In the genomic region with DNA sequence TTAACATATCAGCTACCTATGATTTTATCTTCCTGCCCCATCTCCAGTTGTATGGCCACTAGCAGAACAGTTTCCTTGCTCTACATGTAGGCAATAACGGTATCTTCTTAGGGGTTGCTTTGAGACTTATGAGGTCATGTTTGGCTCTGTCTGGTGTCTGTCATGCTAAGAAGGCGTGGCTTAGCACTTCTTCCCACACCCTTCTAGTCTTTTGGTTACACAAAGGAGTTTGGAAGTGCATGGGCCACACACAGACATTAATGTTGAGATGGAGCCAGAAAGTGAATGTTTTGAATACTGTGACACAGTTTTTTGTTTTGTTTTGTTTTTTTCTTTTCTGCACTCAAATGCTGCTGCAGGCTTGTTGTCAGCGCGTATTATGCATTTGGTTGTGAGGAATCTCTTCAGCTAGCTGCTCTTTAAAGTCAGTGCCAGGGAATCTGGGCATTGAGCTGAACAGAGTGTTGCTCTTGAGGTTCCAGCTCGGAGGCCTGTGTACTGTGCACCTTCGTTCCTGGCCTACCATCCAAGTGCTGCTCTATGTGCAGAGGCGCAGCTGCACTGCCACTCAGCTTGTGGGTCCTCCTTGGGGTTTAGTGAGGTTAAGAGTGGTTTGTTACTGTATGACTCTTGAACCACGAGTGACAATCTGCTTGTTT, we compare ENCODE assay signal across 14 mouse cellular contexts. TPM values are rescaled to one million over a fixed set of nuclear protein-coding genes. Genes with fewer than 3 reads are reported as not detected.
DNase-seq lines count a peak whose midpoint lies in the region; ATAC-seq lines count a peak whose summit lies in the region.
"Had no signal": no experiment of that assay in that cellular context is flagged by ENCODE, and none has a peak within 500 bp of the region (broad histone marks: within the 10 kb centered on the region; RNA-seq: fewer than 3 reads in every experiment).

No protein-coding gene starts in this region.

- no peak overlapping the region for H3K4me3 ChIP-seq in lung, embryonic 16.5 days (ENCODE audit: low read length)
- H3K4me3 ChIP-seq in stomach, embryonic 16.5 days (replicated peaks; ENCODE audit: low read length), result no peak overlapping the region
- H3K4me3 ChIP-seq in liver, embryonic 12.5 days, result no peak overlapping the region
- H3K4me3 ChIP-seq: embryonic facial prominence, embryonic 12.5 days; forebrain, embryonic 12.5 days; left cerebral cortex, adult 2 months had no signal

- H3K4me1 ChIP-seq in lung, embryonic 16.5 days (replicated peaks; ENCODE audit: control insufficient read depth, insufficient read depth, low read length), result peaks cover 30% of the 10 kb centered on the region
- peaks cover 5% of the 10 kb centered on the region; the same call in 1 of the 2 replicates for H3K4me1 ChIP-seq in stomach, embryonic 16.5 days (ENCODE audit: control insufficient read depth, insufficient read depth, low read length)
- peaks cover 30% of the 10 kb centered on the region for H3K4me1 ChIP-seq in liver, embryonic 12.5 days
- H3K4me1 ChIP-seq: embryonic facial prominence, embryonic 12.5 days had no signal

- H3K27ac ChIP-seq in lung, embryonic 16.5 days (ENCODE audit: low read length), result peak overlapping the region; percentile 63
- H3K27ac ChIP-seq in stomach, embryonic 16.5 days (ENCODE audit: low read length), result no peak overlapping the region
- H3K27ac ChIP-seq in liver, embryonic 12.5 days, result no peak overlapping the region
- H3K27ac ChIP-seq: embryonic facial prominence, embryonic 12.5 days; forebrain, embryonic 12.5 days; left cerebral cortex, adult 2 months had no signal

- H3K36me3 ChIP-seq in lung, embryonic 16.5 days (ENCODE audit: control insufficient read depth, insufficient read depth, low read length), result no peaks in the 10 kb centered on the region
- H3K36me3 ChIP-seq in stomach, embryonic 16.5 days (ENCODE audit: control insufficient read depth, insufficient read depth, low read length), result no peaks in the 10 kb centered on the region
- no peaks in the 10 kb centered on the region for H3K36me3 ChIP-seq in liver, embryonic 12.5 days
- H3K36me3 ChIP-seq: embryonic facial prominence, embryonic 12.5 days; forebrain, embryonic 12.5 days; G1E had no signal

- no peaks in the 10 kb centered on the region for H3K27me3 ChIP-seq in lung, embryonic 16.5 days (ENCODE audit: control insufficient read depth, insufficient read depth, low read depth, low read length)
- H3K27me3 ChIP-seq in stomach, embryonic 16.5 days (ENCODE audit: control insufficient read depth, insufficient read depth, low read length), result no peaks in the 10 kb centered on the region
- H3K27me3 ChIP-seq in liver, embryonic 12.5 days (replicated peaks), result 0 out of 2 replicates have a peak, but pooled peaks cover 1% of the 10 kb centered on the region
- H3K27me3 ChIP-seq: embryonic facial prominence, embryonic 12.5 days had no signal

- 42% methylated on average over 8 of the region's 8 CpGs for WGBS in lung, embryonic 16.5 days
- 65% methylated on average over 8 of the region's 8 CpGs for WGBS in stomach, embryonic 16.5 days
- WGBS in liver, embryonic 12.5 days (ENCODE audit: insufficient replicate concordance), result 72% methylated on average over 8 of the region's 8 CpGs

- H3K9me3 ChIP-seq in lung, embryonic 16.5 days (ENCODE audit: control insufficient read depth, low read length), result no peaks in the 10 kb centered on the region
- H3K9me3 ChIP-seq in stomach, embryonic 16.5 days (replicated peaks; ENCODE audit: control insufficient read depth, low read length), result no peaks in the 10 kb centered on the region
- no peaks in the 10 kb centered on the region for H3K9me3 ChIP-seq in liver, embryonic 12.5 days (replicated peaks)
- H3K9me3 ChIP-seq: embryonic facial prominence, embryonic 12.5 days; forebrain, embryonic 12.5 days; G1E had no signal

- ATAC-seq in lung, embryonic 16.5 days (ENCODE audit: low read depth), result peak; percentile 69
- peak; percentile 69 for ATAC-seq in stomach, embryonic 16.5 days (ENCODE audit: insufficient read depth, low FRiP score)
- ATAC-seq in liver, embryonic 12.5 days, result no peak

- intact Hi-C loops in heart, postnatal 10 days (cut with DNase I), result no loop called here

- no peak overlapping the region for H3K9ac ChIP-seq in lung, embryonic 16.5 days (ENCODE audit: low read length)
- H3K9ac ChIP-seq in stomach, embryonic 16.5 days (ENCODE audit: low read length), result no peak overlapping the region
- no peak overlapping the region for H3K9ac ChIP-seq in liver, embryonic 12.5 days
- H3K9ac ChIP-seq: embryonic facial prominence, embryonic 12.5 days; forebrain, embryonic 12.5 days had no signal

- H3K4me2 ChIP-seq in lung, embryonic 16.5 days (ENCODE audit: low read depth, low read length), result no peak overlapping the region
- no peak overlapping the region for H3K4me2 ChIP-seq in stomach, embryonic 16.5 days (ENCODE audit: low read depth, low read length)
- H3K4me2 ChIP-seq in liver, embryonic 12.5 days, result no peak overlapping the region
- H3K4me2 ChIP-seq: embryonic facial prominence, embryonic 12.5 days; forebrain, embryonic 12.5 days had no signal

- no peak for DNase-seq in lung, postnatal 25 days (ENCODE audit: low spot score)
- DNase-seq in adipocyte (ENCODE audit: low spot score), result peak; percentile 60
- peak; percentile 59 to 63 for DNase-seq in heart, postnatal 10 days
- DNase-seq in c-Kit-positive CD71-positive TER-119-positive erythroid progenitor cells, embryonic 14.5 days (ENCODE audit: low spot score), result no peak
- DNase-seq: cerebellum, postnatal 25 days; gastrocnemius, postnatal 36 days; kidney, postnatal 36 days had no signal

RNA-seq across cellular contexts. Expression of gene Elmo1, which starts 31.1 kb away (rescaled TPM):
- 43.9 and 44.3 TPM in 2 replicates for polyA plus RNA-seq in lung, embryonic 16.5 days (2015; fragmentation: Nextera tagmentation; extraction: Ambion mirVana)
- total RNA-seq in heart, postnatal 10 days (2021), result 10 to 100 TPM; 20.2 to 20.4 TPM
- polyA plus RNA-seq in stomach, embryonic 16.5 days (2015; fragmentation: Nextera tagmentation; extraction: Ambion mirVana), result 11.6 and 11.9 TPM in 2 replicates
- polyA plus RNA-seq in liver, embryonic 12.5 days (2016; fragmentation: Nextera tagmentation; extraction: Ambion mirVana), result 6.2 and 6.7 TPM in 2 replicates
- polyA plus RNA-seq: G1E had no signal

Comparison
In these comparisons a context has a peak if more than half of its experiments do, and no peak if none do; other contexts are left out.
1. DNase-seq: peak in adipocyte (single experiment) and heart, postnatal 10 days (2 of 2); none in lung, postnatal 25 days (single experiment) and c-Kit-positive CD71-positive TER-119-positive erythroid progenitor cells, embryonic 14.5 days (single experiment).